Mouse (Mus musculus) monocyte, adult 5-6 weeks (primary cell): ENCODE results near the gene Oip5. TPM values are rescaled to one million over a fixed set of nuclear protein-coding genes. Genes with fewer than 3 reads are reported as not detected.
A peak's percentile ranks its signal among the peaks of the same experiment; 100 is the strongest.
"Not testable (repeated sequence)": the region's sequence is repeated elsewhere in the genome, so short reads cannot be mapped to it uniquely, and the experiment has no call there.

ENCODE experiments used
- ATAC-seq: fragments of 153-309, 156-312 bp; replicated peaks from 2 replicates; pipeline ENCODE4 v1.8.0; 2017; ENCODE audit warnings: mild to moderate bottlenecking; ENCODE audit not compliant: low TSS enrichment, insufficient number of reproducible peaks, severe bottlenecking, poor library complexity, low FRiP score
- total RNA-seq: library from RNA; stranded (forward); fragments of 200-1000, 200-491, 200-594 nt; gene quantifications from 3 replicates; pipeline ENCODE4 v1.2.3, GENCODE M21; 2017

Oip5 gene
- 0.67 to 1.1 TPM in 2 of 3 replicates, not detected in the other for total RNA-seq

DNA sequence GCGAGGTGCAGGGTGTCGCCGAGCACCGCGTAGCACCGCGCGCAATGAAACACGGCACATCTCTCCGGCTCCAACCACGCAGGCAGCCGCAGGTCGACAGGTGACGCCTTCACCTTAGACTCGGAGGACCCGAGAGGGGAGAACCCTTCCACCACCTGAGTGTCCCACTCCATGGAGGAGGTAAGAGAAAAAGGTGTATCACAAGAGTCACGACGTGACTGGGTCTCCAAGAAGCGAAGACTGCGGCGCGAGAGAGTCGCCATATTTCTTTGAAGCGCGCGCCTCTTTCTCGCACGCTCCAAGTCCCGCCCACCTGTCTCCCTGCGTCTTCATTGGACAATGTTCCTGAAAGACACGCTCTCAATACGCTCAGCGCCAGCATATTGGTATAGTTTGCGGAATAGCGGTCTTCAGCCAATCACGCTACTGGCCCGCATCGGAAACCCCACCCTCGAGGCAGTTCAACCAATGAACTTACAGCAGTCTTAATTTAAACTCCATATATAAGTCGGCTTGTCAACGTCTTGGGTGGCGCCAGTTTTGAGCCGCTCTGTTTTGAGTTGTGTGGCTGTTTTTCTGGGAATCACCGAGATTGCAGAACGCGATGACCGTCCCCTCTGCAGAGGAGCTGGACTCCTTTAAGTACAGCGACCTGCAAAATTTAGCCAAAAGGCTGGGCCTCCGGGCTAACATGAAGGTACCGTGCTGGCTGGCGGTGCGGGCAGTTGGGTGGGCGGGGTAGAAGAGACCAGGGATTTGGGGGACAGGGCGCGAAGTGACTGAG is at the start of gene Oip5, which contains the start of gene Nusap1:
Gene Oip5, minus strand, starts transcription at position 271 of the 784 bp plus-strand sequence.
Gene Nusap1, plus strand, starts transcription at position 100 of the 784 bp plus-strand sequence.
- ATAC-seq, result peak; percentile 100

DNA sequence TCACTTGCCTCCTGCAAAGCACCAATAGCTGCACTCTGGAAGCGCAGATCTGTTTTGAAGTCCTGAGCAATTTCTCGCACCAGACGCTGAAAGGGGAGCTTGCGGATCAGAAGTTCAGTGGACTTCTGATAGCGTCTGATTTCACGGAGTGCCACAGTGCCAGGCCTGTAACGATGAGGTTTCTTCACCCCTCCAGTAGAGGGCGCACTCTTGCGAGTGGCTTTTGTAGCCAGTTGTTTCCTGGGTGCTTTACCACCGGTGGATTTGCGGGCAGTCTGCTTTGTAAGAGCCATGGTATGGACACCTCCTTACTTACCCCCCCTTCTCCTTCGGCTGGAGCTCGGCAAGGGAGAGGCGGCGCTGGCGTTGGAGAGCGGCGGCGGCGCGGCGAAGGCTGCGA is 47.5 kb upstream of the Oip5 start:
- ATAC-seq, result not testable (repeated sequence)

DNA sequence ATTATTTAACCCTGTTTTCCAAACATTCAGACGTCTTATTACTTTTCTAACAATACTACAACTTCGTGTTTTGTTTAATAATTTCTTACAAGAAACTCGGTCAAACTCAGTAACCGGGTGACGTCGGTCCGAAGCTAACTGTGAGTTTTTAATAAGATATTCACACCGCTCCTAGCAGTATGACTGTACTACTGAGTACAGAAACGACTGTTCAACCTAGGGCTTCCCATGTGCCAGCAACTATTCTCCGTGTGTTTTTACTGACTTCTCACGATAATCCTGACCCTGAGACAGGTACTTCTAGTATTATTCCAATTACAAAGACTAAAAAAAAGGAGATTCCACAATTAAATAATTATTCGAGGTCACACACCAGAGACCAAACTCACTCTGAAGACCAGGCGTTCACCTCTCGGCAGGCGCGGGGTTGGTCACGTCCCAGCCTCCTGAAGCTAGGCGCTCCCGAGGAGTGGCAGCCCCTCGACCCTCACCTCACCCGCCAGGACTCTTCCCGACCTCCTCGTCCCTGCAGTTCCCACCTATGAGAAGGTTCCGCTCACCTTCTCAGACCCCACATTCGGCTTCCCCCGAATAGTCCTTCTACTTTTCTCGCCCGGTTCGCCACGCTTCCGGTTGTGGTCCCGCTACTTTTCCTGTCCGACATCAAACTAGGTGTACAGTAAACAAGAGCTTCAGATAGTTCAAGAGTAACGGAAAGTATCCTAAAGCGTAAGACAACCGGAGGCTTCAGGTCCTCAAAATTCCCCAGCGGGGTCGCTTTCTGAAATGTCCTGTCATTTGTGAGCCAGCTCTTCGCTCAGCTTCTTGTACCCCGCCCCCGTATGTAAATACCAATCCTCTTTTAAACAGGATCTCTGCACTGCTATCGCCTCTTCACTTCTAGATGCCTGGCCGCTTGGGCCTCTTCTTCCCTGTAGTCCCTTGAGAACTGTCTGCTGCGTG is 44.2 kb upstream of the Oip5 start, which contains the start of gene Ndufaf1:
Gene Ndufaf1, minus strand, starts transcription at position 608 of the 963 bp plus-strand sequence.
- peak; percentile 87 for ATAC-seq

DNA sequence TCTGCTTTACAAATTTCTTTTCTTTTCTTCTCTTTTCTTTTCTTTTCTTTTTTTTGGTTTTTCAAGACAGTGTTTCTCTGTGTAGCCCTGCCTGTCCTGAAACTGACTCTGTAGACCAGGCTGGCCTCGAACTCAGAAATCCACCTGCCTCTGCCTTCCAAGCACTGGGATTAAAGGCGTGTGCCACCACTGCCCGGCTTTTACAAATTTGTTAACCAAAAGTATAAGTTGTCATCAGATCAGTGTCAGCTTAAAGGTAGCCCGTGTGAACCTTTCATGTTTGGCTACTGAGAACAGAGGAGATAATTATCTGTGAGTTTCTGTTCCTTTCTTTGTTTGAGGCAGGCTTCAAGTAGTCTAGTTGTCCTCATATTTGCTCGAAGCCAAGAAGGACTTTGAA is 26.0 kb upstream of the Oip5 start:
- no peak for ATAC-seq

DNA sequence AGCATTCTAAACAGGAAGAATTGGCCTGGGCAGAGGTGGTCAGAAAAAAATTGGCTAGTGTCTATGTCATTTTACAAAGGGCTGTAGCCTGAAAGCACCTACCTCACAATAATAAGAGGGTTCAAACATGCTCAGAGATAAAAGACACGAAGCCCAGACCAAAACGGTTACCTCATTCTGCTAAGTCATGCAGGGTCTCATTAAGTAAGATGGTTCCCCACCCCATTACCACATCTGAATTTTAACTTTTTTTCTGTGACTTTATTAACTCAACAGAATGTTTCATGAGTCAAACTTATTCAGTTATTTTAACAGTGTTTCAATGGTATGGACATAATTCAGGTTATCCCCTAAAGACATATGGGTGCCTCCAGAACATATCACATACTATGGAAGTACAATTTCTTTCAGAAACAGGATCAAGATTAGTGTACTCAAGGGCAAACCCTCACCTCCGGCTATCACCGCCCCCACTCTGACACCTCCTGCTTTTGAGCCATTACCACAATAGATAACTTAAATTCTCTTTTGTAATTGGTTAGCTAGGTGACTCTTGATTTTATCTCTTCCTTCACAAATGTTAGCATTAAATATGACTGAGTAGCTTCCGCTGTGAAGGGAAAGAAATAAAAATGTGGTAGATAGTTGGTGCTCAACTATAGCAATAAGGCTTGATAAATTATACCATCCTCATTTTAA is 23.1 kb upstream of the Oip5 start:
- no peak for ATAC-seq

DNA sequence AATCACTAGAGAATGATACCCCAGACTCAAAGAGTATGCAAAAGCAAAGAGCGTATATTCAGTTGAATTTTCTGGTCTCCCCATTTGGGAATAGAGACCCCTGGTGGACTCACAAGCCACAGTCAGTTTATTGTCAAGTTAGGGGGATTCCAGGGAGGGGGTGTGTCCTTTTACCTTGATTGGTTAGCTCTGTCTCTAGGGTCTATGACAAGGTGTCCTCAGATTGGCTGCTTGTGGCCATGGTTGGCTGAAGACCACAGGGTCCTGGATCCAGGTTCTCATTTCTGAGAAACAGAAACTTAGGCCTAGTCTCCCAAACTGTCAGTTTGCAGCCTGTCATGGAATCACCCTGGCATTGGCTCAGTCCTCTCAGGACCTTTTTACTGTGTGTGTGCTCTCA is 18.5 kb upstream of the Oip5 start:
- ATAC-seq, result no peak

DNA sequence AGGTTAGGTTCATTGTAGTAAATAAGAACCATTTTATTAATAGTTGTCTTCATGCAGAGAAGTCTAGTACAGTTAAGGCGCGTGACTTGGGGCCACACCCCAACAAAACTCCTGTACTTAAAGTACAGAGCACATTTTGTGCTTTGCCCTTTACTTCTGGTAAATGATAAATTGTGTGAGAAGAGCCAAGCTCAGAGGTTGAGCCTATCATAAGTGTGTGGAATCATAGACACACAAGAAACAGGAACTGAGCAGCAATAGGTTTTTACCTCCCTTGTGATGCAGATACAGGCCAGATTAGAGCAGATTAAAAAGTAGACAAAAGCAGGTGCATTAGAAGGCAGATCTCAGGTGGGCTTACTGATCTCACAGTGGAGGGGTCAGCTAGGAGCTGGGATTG is 3.0 kb upstream of the Oip5 start:
- no peak for ATAC-seq

DNA sequence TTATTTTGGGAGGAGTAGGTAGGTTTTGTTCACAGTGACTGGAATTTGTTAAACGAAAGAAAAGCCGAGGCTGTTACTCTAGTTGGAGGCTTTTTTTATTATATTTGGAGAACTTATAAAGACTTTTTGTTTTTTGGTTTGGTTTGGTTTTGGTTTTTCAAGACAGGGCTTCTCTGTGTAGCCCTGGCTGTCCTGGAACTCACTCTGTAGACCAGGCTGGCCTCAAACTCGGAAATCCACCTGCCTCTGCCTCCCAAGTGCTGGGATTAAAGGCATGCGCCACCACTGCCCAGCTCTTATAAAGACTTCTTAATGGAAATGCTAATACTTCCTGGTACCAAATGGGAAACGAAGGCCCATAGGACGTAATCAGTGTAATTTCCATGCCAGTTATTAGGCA is 733 bp upstream of the Oip5 start:
- not testable (repeated sequence) for ATAC-seq

DNA sequence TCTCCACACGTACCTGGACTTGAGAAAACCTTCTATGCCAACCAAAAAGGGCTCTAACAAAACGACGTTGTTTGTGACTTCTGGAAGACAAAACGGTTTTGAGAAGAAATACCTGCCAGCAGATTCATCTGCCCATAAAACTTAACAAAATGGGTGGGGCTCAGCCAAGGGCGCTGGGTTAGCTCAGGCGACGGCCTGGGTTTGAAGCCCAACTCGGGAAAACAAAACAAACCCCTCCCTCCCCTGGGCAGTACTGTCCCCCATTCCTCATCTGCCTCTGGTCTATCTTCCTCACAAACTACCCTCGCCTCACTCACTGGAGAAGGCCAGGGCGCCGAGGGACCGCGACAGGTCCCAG is 449 bp downstream of the Oip5 start:
- ATAC-seq, result no peak

DNA sequence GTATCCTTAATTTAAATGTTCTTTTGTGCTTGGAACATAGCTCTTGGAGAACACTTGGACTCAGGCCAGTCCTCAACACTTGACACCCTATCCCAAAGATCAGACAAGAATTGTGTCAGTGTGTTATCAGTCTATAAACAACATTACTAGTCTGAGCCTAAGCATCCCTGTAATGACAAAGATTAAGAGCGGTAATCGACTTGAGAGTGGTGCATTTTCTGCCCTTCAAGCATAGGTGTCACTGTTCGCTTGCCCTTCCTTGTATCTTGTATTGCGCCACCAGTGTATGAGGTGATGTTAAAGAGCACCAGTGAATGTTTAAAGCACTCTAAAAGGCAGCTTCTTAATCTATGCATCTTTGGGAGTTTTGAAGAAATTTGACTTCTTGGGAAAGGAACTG is 11.2 kb downstream of the Oip5 start:
- no peak for ATAC-seq

DNA sequence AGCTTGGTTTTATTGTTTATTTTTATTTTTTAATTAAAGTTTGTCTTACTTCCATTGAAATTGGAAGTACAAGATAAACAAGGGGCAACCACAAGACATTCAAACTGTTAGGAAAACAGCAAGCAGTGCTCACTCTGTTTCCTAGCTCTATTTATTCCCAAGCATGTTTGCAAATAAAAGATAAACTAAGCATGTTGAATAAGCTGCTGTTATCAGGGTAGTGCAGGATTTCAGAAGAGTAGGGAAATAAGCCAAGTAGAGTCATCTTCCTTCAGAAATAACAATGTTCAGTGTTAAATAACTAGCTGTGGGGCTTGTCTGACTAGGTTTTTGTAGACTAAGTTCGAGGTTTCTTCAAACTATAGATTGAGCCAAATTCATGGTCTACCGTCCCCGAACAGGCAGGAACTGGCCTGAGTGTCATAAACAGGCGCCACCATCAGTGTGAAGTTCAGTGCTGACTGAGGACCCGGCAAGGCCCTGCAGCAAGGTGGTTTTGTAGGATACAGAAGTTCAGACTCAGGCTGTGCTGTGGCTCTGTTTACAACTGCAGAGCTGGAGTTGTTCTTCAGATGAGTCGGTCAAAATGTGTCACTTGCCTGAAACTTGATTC is 12.8 kb downstream of the Oip5 start:
- ATAC-seq, result no peak

DNA sequence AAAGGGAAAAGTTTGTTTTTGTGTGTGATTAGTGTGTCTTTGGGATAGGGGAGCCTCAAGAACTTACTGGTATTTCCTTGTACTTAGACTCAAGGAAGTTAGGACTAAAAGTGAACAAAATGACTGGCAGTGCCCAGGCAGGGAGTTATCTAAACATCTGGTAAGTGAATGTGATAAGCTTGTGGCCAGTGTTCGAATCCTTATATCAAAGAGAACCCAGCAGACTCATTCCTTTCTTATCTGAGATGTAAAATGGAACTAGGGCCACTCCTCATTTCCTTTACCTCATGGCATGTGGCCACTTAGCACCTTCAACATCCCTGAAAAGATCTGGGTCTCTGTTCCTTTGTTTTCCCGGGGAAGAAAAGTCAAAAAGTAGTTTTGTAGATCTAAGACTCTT is 14.4 kb downstream of the Oip5 start:
- no peak for ATAC-seq

DNA sequence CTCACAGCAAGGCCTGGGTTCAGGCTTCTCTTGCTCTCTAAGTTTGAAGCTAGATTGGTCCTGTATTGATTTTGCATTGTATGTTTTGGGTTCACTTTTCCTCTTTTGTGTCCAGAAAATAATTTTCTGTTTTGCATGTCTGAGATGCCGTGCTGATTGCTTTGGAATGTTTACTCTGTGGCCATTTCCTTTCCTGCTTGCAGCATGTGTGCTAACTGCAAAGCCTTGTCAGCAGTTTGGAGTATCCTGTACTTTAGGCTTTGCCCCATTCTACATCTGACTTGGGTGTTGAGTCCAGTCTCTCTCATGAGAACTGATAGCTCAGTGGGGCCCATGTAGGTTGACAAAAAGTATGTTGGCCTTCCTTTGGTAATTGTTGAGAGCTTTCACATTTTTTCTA is 15.8 kb downstream of the Oip5 start:
- no peak for ATAC-seq

DNA sequence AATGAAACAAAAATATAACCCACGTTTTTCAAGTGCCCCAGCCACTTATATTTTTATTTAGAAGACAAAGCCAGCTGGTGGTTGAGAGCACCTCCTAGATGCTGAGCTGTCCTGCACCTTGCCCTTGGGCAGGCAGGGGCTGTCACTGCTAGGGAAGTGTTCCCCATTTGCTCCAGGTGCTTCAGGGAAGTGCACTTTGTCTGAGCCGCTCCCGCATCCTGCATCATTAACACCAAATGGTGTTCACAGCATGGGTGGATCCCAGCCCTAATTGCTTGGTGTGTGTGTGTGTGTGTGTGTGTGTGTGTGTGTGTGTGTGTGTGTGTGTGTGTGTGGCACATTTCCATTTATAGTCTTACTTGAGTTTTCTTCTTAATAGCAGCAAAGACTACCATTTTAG is 16.7 kb downstream of the Oip5 start:
- ATAC-seq, result not testable (repeated sequence)

DNA sequence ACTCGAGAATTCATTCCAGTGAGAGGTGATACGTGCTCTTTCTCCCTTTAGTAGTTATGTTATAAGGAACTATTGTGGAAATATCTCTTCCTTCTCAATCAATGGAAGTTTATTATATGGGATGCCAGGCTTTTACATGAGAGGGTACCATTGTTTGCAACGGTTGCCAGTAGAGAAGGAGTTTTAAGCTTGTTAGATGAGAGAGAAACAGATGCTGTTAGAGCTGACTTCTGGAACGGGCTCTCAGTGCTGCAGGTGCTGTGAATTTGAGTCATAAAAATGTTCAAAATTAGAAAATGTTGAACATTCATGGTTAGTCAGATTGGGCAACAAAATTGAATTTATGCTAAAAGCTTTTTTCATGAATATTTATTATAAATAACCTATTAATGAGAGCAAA is 17.2 kb downstream of the Oip5 start:
- ATAC-seq, result no peak

DNA sequence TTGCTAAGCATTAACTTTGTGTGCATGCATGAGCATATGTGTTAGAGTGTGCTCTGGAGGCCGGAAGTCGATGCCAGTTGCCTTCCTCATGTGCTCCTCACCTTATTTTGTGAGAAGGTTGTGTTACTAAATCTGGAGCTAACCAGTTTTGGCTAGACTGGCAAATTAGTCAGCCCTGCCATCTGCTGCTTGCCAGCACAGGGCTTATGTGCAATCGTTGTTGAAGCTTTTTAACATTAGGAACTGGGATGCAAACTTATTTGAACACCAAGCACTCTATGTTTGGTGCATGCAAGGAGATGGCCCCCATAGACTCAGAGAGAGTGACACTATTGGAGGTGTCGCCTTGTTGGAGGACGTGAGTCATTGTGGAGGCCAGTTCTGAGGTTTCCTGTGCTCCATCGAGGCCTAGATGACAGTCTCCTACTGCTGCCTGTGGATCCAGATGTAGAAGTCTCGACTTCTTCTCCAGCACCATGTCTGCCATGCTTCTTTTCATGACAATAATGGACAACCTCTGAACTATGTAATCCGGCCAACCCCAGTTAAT is 21.4 kb downstream of the Oip5 start:
- ATAC-seq, result no peak

DNA sequence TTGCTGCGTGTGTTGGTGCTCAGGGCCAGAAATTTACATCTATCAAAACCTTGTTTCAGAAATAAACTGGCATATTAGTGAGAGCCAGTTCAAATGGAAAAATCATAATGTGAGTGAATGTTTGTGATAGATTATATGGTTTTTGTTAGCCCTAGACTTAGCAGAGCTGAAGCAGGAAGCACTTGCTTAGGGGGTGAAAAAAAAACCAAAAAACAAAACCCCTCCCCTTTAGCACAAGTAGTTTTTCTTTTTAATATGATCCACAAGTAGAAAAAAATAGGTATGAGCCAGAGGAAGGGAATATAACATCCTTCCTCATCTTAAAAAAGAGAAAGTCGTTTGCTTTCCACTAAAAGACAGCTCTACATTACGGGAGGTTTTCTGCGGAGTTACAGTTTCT is 23.0 kb downstream of the Oip5 start:
- ATAC-seq, result no peak
